Mouse (Mus musculus): Measurements from ENCODE around the gene Rtl1. TPM values are rescaled to one million over a fixed set of nuclear protein-coding genes. Genes with fewer than 3 reads are reported as not detected.

Rtl1 gene
- polyA plus RNA-seq, 1 experiment from 2014 or later: 2.6 TPM

DNA sequence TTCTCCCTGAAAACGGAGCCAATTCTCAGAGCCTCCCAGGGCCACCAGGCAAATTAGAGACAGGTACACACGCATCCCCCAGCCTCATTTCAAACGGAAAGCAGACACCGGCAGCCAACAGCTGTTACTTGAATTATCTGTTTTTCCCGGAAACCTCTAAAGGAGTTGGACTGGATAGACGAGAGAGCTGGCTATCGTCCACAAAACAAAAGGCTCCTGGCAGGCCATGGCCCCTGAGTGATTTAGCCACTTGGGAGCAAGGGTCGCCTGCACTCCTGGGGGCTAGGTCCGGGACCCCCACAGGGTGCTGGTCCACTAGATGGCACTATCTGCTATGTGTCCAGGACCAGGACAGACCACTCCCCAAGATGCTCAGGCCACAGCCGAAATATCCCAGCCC, 14.3 kb upstream of the Rtl1 start:
- peaks cover 15% of the 10 kb centered on the region for H3K36me3 ChIP-seq (ENCODE audit: control insufficient read depth, insufficient read depth, low read length)
- 35% methylated on average over 10 of the region's 10 CpGs for WGBS
- no peak for ATAC-seq (ENCODE audit: insufficient number of reproducible peaks, insufficient read depth, low FRiP score, low read depth)

DNA sequence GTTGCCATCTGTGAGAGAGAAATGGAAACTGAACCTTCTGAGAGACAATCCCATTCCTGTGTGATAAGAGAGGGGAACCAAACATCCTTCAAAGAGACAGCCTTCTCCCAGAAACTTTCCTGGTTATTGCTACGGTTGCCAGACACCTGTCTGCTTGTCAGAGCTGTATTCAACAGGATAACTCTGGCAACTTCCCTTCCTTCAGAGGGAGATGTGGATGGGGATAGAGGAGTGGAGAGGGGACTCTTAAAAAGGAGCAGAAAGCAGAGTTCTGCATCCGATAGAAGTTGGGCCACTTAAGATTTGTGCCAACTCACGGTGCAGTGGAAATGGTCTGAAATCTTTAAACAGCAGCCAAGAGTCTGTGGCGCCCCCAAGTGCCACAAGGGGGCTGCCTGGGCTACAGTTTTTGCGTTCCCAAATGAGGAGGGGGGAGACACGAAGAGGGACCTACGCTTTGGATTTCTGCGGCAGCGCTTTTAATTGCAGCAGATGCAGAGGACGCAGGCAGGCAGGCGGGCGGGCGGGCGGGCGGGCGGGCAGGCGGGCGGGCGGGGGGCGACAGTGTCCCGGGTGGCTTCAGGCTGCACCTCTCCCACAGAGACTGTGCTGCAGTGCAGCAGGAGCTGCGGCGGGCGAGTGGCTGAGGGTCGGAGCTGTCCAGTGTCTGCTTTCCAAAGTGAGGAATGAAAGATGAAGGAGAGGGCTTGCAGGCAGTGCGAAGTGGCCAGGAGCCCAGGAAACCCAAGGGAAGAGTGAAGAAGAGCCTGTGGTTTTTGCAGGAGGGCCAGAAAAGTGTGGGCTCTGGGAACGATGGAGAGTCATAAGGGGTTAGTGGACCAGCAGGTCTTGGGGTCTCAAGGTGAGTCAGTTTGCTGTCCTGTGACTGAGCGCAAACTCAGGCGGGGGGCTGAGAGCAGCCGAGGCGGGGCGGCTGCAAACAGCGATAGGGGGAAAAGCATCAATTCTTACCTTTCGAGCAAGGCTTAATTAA, 12.6 kb upstream of the Rtl1 start:
- Histone ChIP-seq H3K9ac (replicated peaks; ENCODE audit: low read depth, low read length) (no peak overlapping the region), H3K4me2 (replicated peaks; ENCODE audit: low read depth, low read length) (peak overlapping the region; percentile 32), H3K27me3 (ENCODE audit: control insufficient read depth, insufficient read depth, low read length) (no peaks in the 10 kb centered on the region), H3K36me3 (ENCODE audit: control insufficient read depth, insufficient read depth, low read length) (peaks cover 29% of the 10 kb centered on the region), H3K4me1 (ENCODE audit: control insufficient read depth, insufficient read depth, low read length) (peaks cover 4% of the 10 kb centered on the region; the same call in 1 of the 2 replicates), H3K9me3 (ENCODE audit: control insufficient read depth, low read depth, low read length) (no peaks in the 10 kb centered on the region), H3K27ac (ENCODE audit: low read length) (peak overlapping the region; percentile 44; the same call in 1 of the 2 replicates), H3K4me3 (ENCODE audit: low read depth, low read length) (peak overlapping the region; percentile 9; the same call in 1 of the 2 replicates)
- WGBS: 47% methylated on average over 34 of the region's 34 CpGs
- ATAC-seq (ENCODE audit: insufficient number of reproducible peaks, insufficient read depth, low FRiP score, low read depth): no peak

More for the DNA sequence above, 14.3 kb upstream of the Rtl1 start:
- no peak overlapping the region for H3K9ac ChIP-seq (replicated peaks; ENCODE audit: low read depth, low read length)
- H3K4me2 ChIP-seq (replicated peaks; ENCODE audit: low read depth, low read length): no peak overlapping the region
- peaks cover 2% of the 10 kb centered on the region; the same call in 1 of the 2 replicates for H3K4me1 ChIP-seq (ENCODE audit: control insufficient read depth, insufficient read depth, low read length)
- H3K9me3 ChIP-seq (ENCODE audit: control insufficient read depth, low read depth, low read length): no peaks in the 10 kb centered on the region
- H3K27me3 ChIP-seq (ENCODE audit: control insufficient read depth, insufficient read depth, low read length): no peaks in the 10 kb centered on the region
- no peak overlapping the region for H3K4me3 ChIP-seq (ENCODE audit: low read depth, low read length)
- peak overlapping the region; percentile 27; the same call in 1 of the 2 replicates for H3K27ac ChIP-seq (ENCODE audit: low read length)

DNA sequence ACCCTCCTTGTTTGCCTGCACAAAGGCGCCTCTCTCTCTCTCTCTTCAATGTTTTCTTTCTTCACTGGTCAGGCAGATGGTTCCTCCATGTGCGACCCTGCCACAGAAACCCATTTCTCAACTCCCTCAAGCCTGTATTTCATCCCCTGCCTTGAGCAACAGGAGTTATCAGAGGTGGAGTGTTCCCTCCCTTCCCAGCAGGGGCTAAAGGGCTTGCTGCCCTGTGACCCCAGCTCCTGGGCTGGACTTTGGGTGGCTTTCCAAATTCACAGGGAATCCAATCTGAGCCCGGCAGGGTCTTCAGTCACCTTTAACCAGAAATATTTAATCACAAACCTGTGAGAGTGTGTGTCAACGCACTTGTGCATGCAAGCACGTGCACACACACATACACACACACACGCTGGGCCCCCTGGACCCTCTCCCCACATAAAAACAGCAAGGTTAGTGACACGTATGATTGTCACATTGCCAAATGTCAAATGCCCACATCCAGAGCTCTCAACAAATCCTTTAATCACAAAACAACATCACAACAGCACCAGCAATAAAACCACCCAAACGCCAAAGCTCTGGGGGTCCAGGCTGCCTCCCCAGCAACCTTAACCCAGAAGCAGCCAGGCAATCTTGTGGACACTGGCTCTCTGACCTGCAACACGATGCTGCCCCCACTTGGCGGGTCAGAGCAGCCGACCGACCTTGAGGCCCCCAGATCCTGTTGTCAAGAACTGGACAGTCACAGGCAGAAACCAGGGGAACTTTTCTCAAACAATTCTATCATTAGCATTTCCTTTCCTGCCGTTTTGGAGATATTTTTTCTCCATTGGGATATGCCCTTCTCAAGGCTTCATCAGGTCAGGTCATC, 8.7 kb upstream of the Rtl1 start:
- Histone ChIP-seq H3K4me3 (ENCODE audit: low read depth, low read length) (no peak overlapping the region), H3K27ac (ENCODE audit: low read length) (no peak overlapping the region), H3K4me2 (replicated peaks; ENCODE audit: low read depth, low read length) (no peak overlapping the region), H3K9ac (replicated peaks; ENCODE audit: low read depth, low read length) (no peak overlapping the region), H3K36me3 (ENCODE audit: control insufficient read depth, insufficient read depth, low read length) (peaks cover 43% of the 10 kb centered on the region), H3K9me3 (ENCODE audit: control insufficient read depth, low read depth, low read length) (no peaks in the 10 kb centered on the region), H3K4me1 (ENCODE audit: control insufficient read depth, insufficient read depth, low read length) (peaks cover 4% of the 10 kb centered on the region; the same call in 1 of the 2 replicates), H3K27me3 (ENCODE audit: control insufficient read depth, insufficient read depth, low read length) (no peaks in the 10 kb centered on the region)
- WGBS: 58% methylated on average over 13 of the region's 13 CpGs
- no peak for ATAC-seq (ENCODE audit: insufficient number of reproducible peaks, insufficient read depth, low FRiP score, low read depth)

DNA sequence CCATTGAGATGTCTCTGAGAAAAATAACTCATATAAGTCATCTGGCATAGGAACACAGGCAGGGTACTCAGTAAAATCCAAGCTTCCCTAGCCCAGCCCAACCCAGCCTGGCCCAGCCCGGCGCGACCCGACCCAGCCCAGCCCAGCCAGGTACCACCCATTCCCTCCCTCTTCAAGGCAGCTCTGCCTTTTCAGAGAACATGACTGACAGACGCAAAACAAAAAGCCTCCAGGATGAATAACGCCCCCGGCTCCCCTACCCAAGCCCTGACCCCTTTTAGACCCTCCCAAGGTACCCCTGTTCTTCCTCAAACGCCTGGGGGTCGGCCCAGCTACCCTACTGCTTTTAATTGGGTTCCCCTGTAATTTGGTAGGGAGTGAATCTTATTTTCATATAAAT, 7.8 kb upstream of the Rtl1 start:
- Histone ChIP-seq H3K4me2 (replicated peaks; ENCODE audit: low read depth, low read length) (no peak overlapping the region), H3K27me3 (ENCODE audit: control insufficient read depth, insufficient read depth, low read length) (no peaks in the 10 kb centered on the region), H3K9ac (replicated peaks; ENCODE audit: low read depth, low read length) (no peak overlapping the region), H3K27ac (ENCODE audit: low read length) (no peak overlapping the region), H3K4me3 (ENCODE audit: low read depth, low read length) (no peak overlapping the region), H3K4me1 (ENCODE audit: control insufficient read depth, insufficient read depth, low read length) (peaks cover 4% of the 10 kb centered on the region; the same call in 1 of the 2 replicates), H3K9me3 (ENCODE audit: control insufficient read depth, low read depth, low read length) (no peaks in the 10 kb centered on the region), H3K36me3 (ENCODE audit: control insufficient read depth, insufficient read depth, low read length) (peaks cover 41% of the 10 kb centered on the region)
- ATAC-seq (ENCODE audit: insufficient number of reproducible peaks, insufficient read depth, low FRiP score, low read depth): no peak
- 45% methylated on average over 9 of the region's 9 CpGs for WGBS

DNA sequence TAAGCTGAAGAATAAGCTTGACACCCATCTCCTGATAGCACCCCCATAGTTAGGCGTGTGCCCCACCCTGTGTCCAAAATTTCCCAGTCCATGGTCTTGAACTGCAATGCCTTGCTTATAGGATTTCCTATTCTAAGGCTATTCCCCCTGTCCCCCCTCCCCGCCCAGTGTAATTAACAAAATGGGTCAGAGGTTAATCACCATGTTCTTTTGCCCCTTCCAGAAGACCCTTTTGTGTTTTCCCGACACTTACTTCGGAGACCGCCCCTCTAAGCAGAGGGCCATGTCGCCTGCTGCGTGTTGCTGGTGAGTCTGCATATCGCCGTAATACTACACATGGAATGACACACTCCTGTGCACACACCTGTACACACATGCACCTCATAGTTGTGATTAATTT, 7.1 kb upstream of the Rtl1 start:
- Histone ChIP-seq H3K4me3 (ENCODE audit: low read depth, low read length) (no peak overlapping the region), H3K9ac (replicated peaks; ENCODE audit: low read depth, low read length) (no peak overlapping the region), H3K36me3 (ENCODE audit: control insufficient read depth, insufficient read depth, low read length) (peaks cover 46% of the 10 kb centered on the region), H3K4me2 (replicated peaks; ENCODE audit: low read depth, low read length) (no peak overlapping the region), H3K4me1 (ENCODE audit: control insufficient read depth, insufficient read depth, low read length) (peaks cover 4% of the 10 kb centered on the region; the same call in 1 of the 2 replicates), H3K27me3 (ENCODE audit: control insufficient read depth, insufficient read depth, low read length) (no peaks in the 10 kb centered on the region), H3K9me3 (ENCODE audit: control insufficient read depth, low read depth, low read length) (no peaks in the 10 kb centered on the region), H3K27ac (ENCODE audit: low read length) (no peak overlapping the region)
- no peak for ATAC-seq (ENCODE audit: insufficient number of reproducible peaks, insufficient read depth, low FRiP score, low read depth)
- 83% methylated on average over 9 of the region's 9 CpGs for WGBS

DNA sequence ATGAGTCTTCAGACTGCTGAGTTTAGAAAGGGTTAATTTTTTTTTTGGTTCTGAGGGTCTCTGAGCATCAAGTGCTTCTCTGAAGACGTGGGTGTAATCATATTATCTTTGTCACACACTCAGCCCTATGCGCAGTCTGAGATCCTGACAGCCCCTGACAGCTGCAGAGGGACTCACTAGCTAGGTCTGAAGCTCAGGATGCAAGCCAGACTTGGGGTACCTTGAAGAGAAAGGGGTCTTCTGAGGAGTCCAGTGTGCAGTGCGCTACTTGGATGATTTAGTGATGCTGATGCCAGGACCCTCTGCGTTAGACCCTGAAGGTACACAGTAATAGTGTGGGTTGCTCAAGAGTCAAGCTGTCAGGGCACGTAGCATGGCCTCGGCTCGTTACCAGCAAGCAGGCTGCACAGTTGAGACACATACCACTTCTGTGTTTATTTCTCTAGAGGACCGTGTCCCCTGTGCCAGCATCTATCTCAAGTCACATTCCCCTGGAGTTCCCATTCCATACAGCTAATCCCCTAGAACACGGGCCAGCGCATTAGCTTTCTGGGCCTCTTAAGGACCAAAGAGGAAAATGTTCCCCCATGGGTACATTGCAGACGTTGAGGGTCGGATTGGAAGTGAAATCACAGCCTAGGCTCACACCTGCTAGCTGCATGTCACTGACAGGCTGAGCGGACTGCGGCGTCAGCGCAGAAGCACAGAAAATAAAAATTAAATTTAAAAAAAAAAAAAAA, 5.0 kb upstream of the Rtl1 start:
- Histone ChIP-seq H3K9me3 (ENCODE audit: control insufficient read depth, low read depth, low read length) (no peaks in the 10 kb centered on the region), H3K4me1 (ENCODE audit: control insufficient read depth, insufficient read depth, low read length) (peaks cover 4% of the 10 kb centered on the region; the same call in 1 of the 2 replicates), H3K27me3 (ENCODE audit: control insufficient read depth, insufficient read depth, low read length) (no peaks in the 10 kb centered on the region), H3K36me3 (ENCODE audit: control insufficient read depth, insufficient read depth, low read length) (peaks cover 56% of the 10 kb centered on the region), H3K27ac (ENCODE audit: low read length) (no peak overlapping the region), H3K4me3 (ENCODE audit: low read depth, low read length) (no peak overlapping the region), H3K9ac (replicated peaks; ENCODE audit: low read depth, low read length) (no peak overlapping the region), H3K4me2 (replicated peaks; ENCODE audit: low read depth, low read length) (no peak overlapping the region)
- ATAC-seq (ENCODE audit: insufficient number of reproducible peaks, insufficient read depth, low FRiP score, low read depth): no peak
- 71% methylated on average over 16 of the region's 16 CpGs for WGBS

DNA sequence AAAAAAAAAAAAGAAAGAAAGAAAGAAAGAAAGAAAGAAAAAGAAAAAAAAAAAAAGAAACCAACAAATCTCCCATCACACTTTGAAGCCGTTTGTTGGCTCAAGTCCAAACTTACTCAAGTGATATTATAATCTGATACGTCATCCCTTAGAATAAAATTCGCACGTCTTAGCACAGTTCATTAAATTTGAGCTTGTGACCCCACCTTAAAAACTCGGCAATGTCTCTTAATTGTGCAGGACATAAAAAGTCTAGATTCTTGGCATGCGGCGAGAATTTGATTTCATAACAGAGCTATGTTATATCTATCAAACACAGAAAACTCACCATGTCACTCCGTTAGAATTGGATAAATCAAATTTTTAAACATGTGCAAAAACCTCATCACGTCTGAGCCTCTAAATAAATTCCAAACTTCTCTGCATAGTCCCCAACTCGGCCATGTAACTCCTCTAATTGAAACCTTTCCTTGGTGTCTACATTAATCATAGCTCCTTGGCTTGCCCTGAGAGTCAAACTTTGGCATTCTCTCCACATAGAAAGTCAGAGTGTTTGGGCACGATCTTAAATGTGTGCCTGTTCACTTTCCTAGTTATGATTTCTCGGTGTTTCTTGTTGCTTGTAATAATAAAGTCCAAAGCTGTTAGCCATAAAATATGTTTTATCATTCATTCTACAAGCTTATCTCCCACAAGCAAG, 1.4 kb downstream of the Rtl1 start:
- no peaks in the 10 kb centered on the region for H3K9me3 ChIP-seq (ENCODE audit: control insufficient read depth, low read depth, low read length)
- H3K36me3 ChIP-seq (ENCODE audit: control insufficient read depth, insufficient read depth, low read length): peaks cover 34% of the 10 kb centered on the region
- no peak for ATAC-seq (ENCODE audit: insufficient number of reproducible peaks, insufficient read depth, low FRiP score, low read depth)
- H3K27ac ChIP-seq (ENCODE audit: low read length): peak overlapping the region; percentile 23; the same call in 1 of the 2 replicates
- H3K27me3 ChIP-seq (ENCODE audit: control insufficient read depth, insufficient read depth, low read length): no peaks in the 10 kb centered on the region
- H3K4me1 ChIP-seq (ENCODE audit: control insufficient read depth, insufficient read depth, low read length): peaks cover 22% of the 10 kb centered on the region
- H3K4me2 ChIP-seq (replicated peaks; ENCODE audit: low read depth, low read length): no peak overlapping the region
- no peak overlapping the region for H3K4me3 ChIP-seq (ENCODE audit: low read depth, low read length)
- no peak overlapping the region for H3K9ac ChIP-seq (replicated peaks; ENCODE audit: low read depth, low read length)
- 56% methylated on average over 12 of the region's 12 CpGs for WGBS

All from stomach, embryonic 14.5 days (tissue).